Mouse (Mus musculus) heart, adult 2 months (tissue): ENCODE measurements around the gene Umad1.

Experiments
- CTCF ChIP-seq: fragments of 200-600 bp; IDR thresholded peaks from 2 replicates; pipeline ENCODE4 v1.8.1; 2022; ENCODE audit warnings: antibody characterized with exemption, mild to moderate bottlenecking, moderate library complexity
- EP300 ChIP-seq: fragments of 200-500 bp; IDR thresholded peaks from 2 replicates; pipeline ENCODE4 v1.6.1; 2011; ENCODE audit warnings: low read depth, low read length, control low read depth; ENCODE audit not compliant: insufficient read depth
- POLR2A ChIP-seq: fragments of 200-500 bp; IDR thresholded peaks from 2 replicates; pipeline ENCODE4 v1.6.1; 2011; ENCODE audit warnings: mild to moderate bottlenecking, low read depth, low read length, control low read depth; ENCODE audit not compliant: insufficient read depth

DNA sequence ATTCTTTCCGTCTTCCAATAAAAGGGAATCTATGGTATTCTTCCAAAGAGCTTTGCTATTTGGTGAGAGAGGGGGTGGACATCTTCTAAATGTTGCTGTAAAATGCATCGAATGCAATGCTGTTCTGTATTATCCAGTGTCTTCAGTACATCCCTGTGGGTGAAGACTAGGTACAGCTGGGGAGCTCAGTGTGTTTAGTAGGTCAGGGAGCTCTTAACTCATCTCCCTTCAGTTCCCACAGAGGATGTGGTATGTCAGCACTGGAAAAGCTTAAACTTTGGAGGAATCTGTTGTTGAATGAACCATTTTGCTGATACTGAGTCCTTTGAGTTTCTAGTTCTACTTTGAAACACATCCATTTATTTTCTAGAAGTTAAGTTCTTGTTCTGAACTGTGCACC is 53.5 kb downstream of the Umad1 start:
- TF ChIP-seq POLR2A, result no peak
- TF ChIP-seq CTCF, result no peak
- no peak for TF ChIP-seq EP300
